Mouse (Mus musculus): ENCODE results near the gene Eif3d.
"Not testable (repeated sequence)": the region's sequence is repeated elsewhere in the genome, so short reads cannot be mapped to it uniquely, and the experiment has no call there.

The Eif3d gene

GRCm38 (mm10) chr15:77970470-77971292 is at the start of gene Eif3d:
TSS of gene Eif3d (minus strand) at chr15:77970813.
- DNase-seq, result peak; percentile 98

GRCm38 (mm10) chr15:78014046-78014445 is 43.4 kb upstream of the Eif3d start:
- no peak for DNase-seq

GRCm38 (mm10) chr15:78008206-78008605 is 37.6 kb upstream of the Eif3d start:
- DNase-seq, result not testable (repeated sequence)

- no peak for DNase-seq
These were observed 33.3 kb upstream of the Eif3d start for GRCm38 (mm10) chr15:78003929-78004328.

- DNase-seq, result no peak
These were observed 30.8 kb upstream of the Eif3d start for GRCm38 (mm10) chr15:78001400-78001799.

- no peak for DNase-seq
These were observed 17.9 kb upstream of the Eif3d start for GRCm38 (mm10) chr15:77988541-77988940.

GRCm38 (mm10) chr15:77983391-77983790 is 12.8 kb upstream of the Eif3d start:
- no peak for DNase-seq

GRCm38 (mm10) chr15:77982195-77982939 is 11.8 kb upstream of the Eif3d start:
- DNase-seq, result peak; percentile 87

- DNase-seq, result no peak
These were observed 10.6 kb upstream of the Eif3d start for GRCm38 (mm10) chr15:77981181-77981680.

- DNase-seq, result no peak
These were observed 8.8 kb upstream of the Eif3d start for GRCm38 (mm10) chr15:77979427-77979865.

- DNase-seq, result no peak
These were observed 7.0 kb upstream of the Eif3d start for GRCm38 (mm10) chr15:77977663-77978062.

GRCm38 (mm10) chr15:77974165-77974841 is 3.7 kb upstream of the Eif3d start:
- no peak for DNase-seq

- DNase-seq, result no peak
These were observed 608 bp downstream of the Eif3d start for GRCm38 (mm10) chr15:77969940-77970469.

GRCm38 (mm10) chr15:77965117-77965528 is 5.5 kb downstream of the Eif3d start:
- DNase-seq, result no peak

- DNase-seq, result no peak
These were observed 8.2 kb downstream of the Eif3d start for GRCm38 (mm10) chr15:77962447-77962846.

- DNase-seq, result no peak
These were observed 9.9 kb downstream of the Eif3d start for GRCm38 (mm10) chr15:77960693-77961092.

GRCm38 (mm10) chr15:77958071-77958470 is 12.5 kb downstream of the Eif3d start:
- DNase-seq, result no peak

GRCm38 (mm10) chr15:77957625-77958024 is 13.0 kb downstream of the Eif3d start:
- DNase-seq, result no peak

GRCm38 (mm10) chr15:77956404-77956901 is 14.2 kb downstream of the Eif3d start, which contains the start of gene Foxred2:
TSS of gene Foxred2 (minus strand) at chr15:77956722.
- DNase-seq, result peak; percentile 91

- DNase-seq, result peak; percentile 41
These were observed 14.9 kb downstream of the Eif3d start for GRCm38 (mm10) chr15:77955440-77956403.

- DNase-seq, result no peak
These were observed 16.3 kb downstream of the Eif3d start for GRCm38 (mm10) chr15:77954362-77954761.

All from right cerebral cortex, postnatal 4 days (tissue).